Mouse (Mus musculus): ENCODE data around the gene Gm853.

DNA sequence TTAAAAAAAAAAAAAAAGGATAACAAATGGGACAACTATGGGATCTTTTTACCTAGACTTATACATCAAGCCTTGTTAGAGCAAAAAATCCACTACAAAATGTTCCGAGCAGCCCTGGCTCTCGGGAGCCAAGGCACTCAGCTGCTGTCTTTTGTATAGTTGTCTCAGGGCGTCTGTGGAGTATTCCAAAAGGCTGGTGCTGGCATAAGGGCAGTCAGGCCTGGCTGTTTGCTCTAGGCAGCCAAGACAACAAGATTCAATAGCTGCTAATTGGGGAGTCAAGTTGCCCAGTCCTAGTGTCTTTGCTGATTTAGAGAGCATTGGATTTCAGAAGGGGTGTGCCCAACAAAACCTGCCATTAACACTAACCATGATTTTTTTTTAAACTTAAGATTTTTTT lies 26.4 kb upstream of the Gm853 start:
- TF ChIP-seq FLI1 (IDR thresholded peaks at IDR 0.05; ENCODE audit: low read length) (no peak), GATA1 (IDR thresholded peaks at IDR 0.05; ENCODE audit: borderline replicate concordance, low read length) (no peak)
